Comparison of ENCODE assay signal across 8 mouse cellular contexts in genomic region chr14:57315976-57316375, GRCm38 (mm10).
DNase-seq lines count a peak whose midpoint lies in the region; ATAC-seq lines count a peak whose summit lies in the region.
"Had no signal": no experiment of that assay in that cellular context is flagged by ENCODE, and none has a peak within 500 bp of the region (broad histone marks: within the 10 kb centered on the region; RNA-seq: fewer than 3 reads in every experiment).

No protein-coding gene starts in this region.

- H3K4me2 ChIP-seq in midbrain, embryonic 14.5 days (ENCODE audit: low read length), result no peak overlapping the region
- H3K4me2 ChIP-seq in midbrain, embryonic 15.5 days, result no peak overlapping the region
- no peak overlapping the region for H3K4me2 ChIP-seq in forebrain, embryonic 15.5 days (replicated peaks)

- H3K4me3 ChIP-seq in midbrain, embryonic 14.5 days (replicated peaks; ENCODE audit: low read depth, low read length), result no peak overlapping the region
- no peak overlapping the region for H3K4me3 ChIP-seq in midbrain, embryonic 15.5 days
- no peak overlapping the region for H3K4me3 ChIP-seq in forebrain, embryonic 15.5 days
- H3K4me3 ChIP-seq: heart, embryonic 10.5 days had no signal

- H3K36me3 ChIP-seq in midbrain, embryonic 14.5 days (ENCODE audit: control insufficient read depth, insufficient read depth, low read length), result no peaks in the 10 kb centered on the region
- no peaks in the 10 kb centered on the region for H3K36me3 ChIP-seq in midbrain, embryonic 15.5 days (replicated peaks)
- H3K36me3 ChIP-seq in forebrain, embryonic 15.5 days, result no peaks in the 10 kb centered on the region
- H3K36me3 ChIP-seq: heart, embryonic 10.5 days had no signal

- no peak overlapping the region for H3K9ac ChIP-seq in midbrain, embryonic 14.5 days (replicated peaks; ENCODE audit: low read length)
- no peak overlapping the region for H3K9ac ChIP-seq in midbrain, embryonic 15.5 days
- H3K9ac ChIP-seq in forebrain, embryonic 15.5 days (replicated peaks), result no peak overlapping the region

- no peaks in the 10 kb centered on the region for H3K9me3 ChIP-seq in midbrain, embryonic 14.5 days (ENCODE audit: control insufficient read depth, low read length)
- H3K9me3 ChIP-seq in midbrain, embryonic 15.5 days, result no peaks in the 10 kb centered on the region
- no peaks in the 10 kb centered on the region for H3K9me3 ChIP-seq in forebrain, embryonic 15.5 days
- H3K9me3 ChIP-seq: heart, embryonic 10.5 days had no signal

- no peak for ATAC-seq in midbrain, embryonic 14.5 days (ENCODE audit: low FRiP score, low TSS enrichment)
- ATAC-seq in midbrain, embryonic 15.5 days (replicated peaks), result no peak; the same call in 1 of the 2 replicates
- peak; percentile 57 for ATAC-seq in forebrain, embryonic 15.5 days (replicated peaks)
- 0 out of 2 replicates have a peak, but pooled peaks have one; percentile 59 for ATAC-seq in megakaryocyte-erythroid progenitor cell, adult 5-6 weeks (replicated peaks; ENCODE audit: low FRiP score, low TSS enrichment, poor library complexity, severe bottlenecking)

- H3K4me1 ChIP-seq in midbrain, embryonic 14.5 days (ENCODE audit: control insufficient read depth, insufficient read depth, low read length), result no peaks in the 10 kb centered on the region
- no peaks in the 10 kb centered on the region for H3K4me1 ChIP-seq in midbrain, embryonic 15.5 days
- H3K4me1 ChIP-seq in forebrain, embryonic 15.5 days, result no peaks in the 10 kb centered on the region

- H3K27ac ChIP-seq in midbrain, embryonic 14.5 days (replicated peaks; ENCODE audit: low read depth, low read length), result no peak overlapping the region
- no peak overlapping the region for H3K27ac ChIP-seq in midbrain, embryonic 15.5 days
- no peak overlapping the region; the same call in 1 of the 2 replicates for H3K27ac ChIP-seq in forebrain, embryonic 15.5 days (replicated peaks)
- H3K27ac ChIP-seq: heart, embryonic 10.5 days had no signal

- no peaks in the 10 kb centered on the region for H3K27me3 ChIP-seq in midbrain, embryonic 14.5 days (ENCODE audit: control insufficient read depth, insufficient read depth, low read length)
- H3K27me3 ChIP-seq in midbrain, embryonic 15.5 days (replicated peaks), result no peaks in the 10 kb centered on the region
- no peaks in the 10 kb centered on the region for H3K27me3 ChIP-seq in forebrain, embryonic 15.5 days

- WGBS in midbrain, embryonic 14.5 days, result 42% methylated on average over 3 of the region's 3 CpGs
- 38% methylated on average over 3 of the region's 3 CpGs for WGBS in midbrain, embryonic 15.5 days
- WGBS in forebrain, embryonic 15.5 days, result 14% methylated on average over 3 of the region's 3 CpGs

- DNase-seq in midbrain, embryonic 14.5 days, result peak; percentile 11
- peak; percentile 10 for DNase-seq in embryo, embryonic 9.5 days (ENCODE audit: extremely low spot score)
- DNase-seq in testis, postnatal 10 days (ENCODE audit: low spot score), result no peak
- DNase-seq in frontal cortex, postnatal 25 days (ENCODE audit: low spot score in 2 of 2), result no peak

Comparison
In these comparisons a context has a peak if more than half of its experiments do, and no peak if none do; other contexts are left out.
1. ATAC-seq: peak in forebrain, embryonic 15.5 days (single experiment) and megakaryocyte-erythroid progenitor cell, adult 5-6 weeks (single experiment); none in midbrain, embryonic 14.5 days (single experiment) and midbrain, embryonic 15.5 days (single experiment).
2. DNase-seq: peak in midbrain, embryonic 14.5 days (single experiment) and embryo, embryonic 9.5 days (single experiment); none in testis, postnatal 10 days (single experiment) and frontal cortex, postnatal 25 days (0 of 2).